Mouse (Mus musculus): ENCODE data around the gene Tspan9. TPM values are rescaled to one million over a fixed set of nuclear protein-coding genes. Genes with fewer than 3 reads are reported as not detected.

Tspan9 gene
- total RNA-seq, 2 experiments from 2014 or later: 53.0 to 57.6 TPM

GRCm38 (mm10) chr6:128015304-128015703, 128.1 kb downstream of the Tspan9 start:
- no peak overlapping the region for H3K27ac ChIP-seq

GRCm38 (mm10) chr6:128011781-128012180, 131.6 kb downstream of the Tspan9 start:
- TF ChIP-seq CTCF (IDR thresholded peaks at IDR 0.05): no peak
- intact Hi-C loops (cut with DNase I): no loop called here
- Histone ChIP-seq H3K27ac (no peak overlapping the region), H3K4me3 (no peak overlapping the region)
- no peak for DNase-seq (ENCODE audit: extremely low spot score in 1 of 2, low spot score in 2 of 2)

More at GRCm38 (mm10) chr6:128015304-128015703, 128.1 kb downstream of the Tspan9 start:
- no peak for DNase-seq (ENCODE audit: extremely low spot score in 1 of 2, low spot score in 2 of 2)
- no peak overlapping the region for H3K4me3 ChIP-seq
- no peak for TF ChIP-seq CTCF (IDR thresholded peaks at IDR 0.05)
- intact Hi-C loops (cut with DNase I): no loop called here

- TF ChIP-seq CTCF (IDR thresholded peaks at IDR 0.05): no peak
These were observed 132.3 kb downstream of the Tspan9 start for GRCm38 (mm10) chr6:128011071-128011477.

GRCm38 (mm10) chr6:128010135-128010971, 133.0 kb downstream of the Tspan9 start:
- H3K27ac ChIP-seq: peak overlapping the region; percentile 71
- no peak for DNase-seq (ENCODE audit: extremely low spot score in 1 of 2, low spot score in 2 of 2)
- intact Hi-C loops (cut with DNase I): no loop called here

More at GRCm38 (mm10) chr6:128011071-128011477, 132.3 kb downstream of the Tspan9 start:
- Histone ChIP-seq H3K27ac (peak overlapping the region; percentile 71), H3K4me3 (no peak overlapping the region)
- intact Hi-C loops (cut with DNase I): no loop called here
- peak in 1 of 2 experiments; percentile 67 for DNase-seq (ENCODE audit: extremely low spot score in 1 of 2, low spot score in 2 of 2)

GRCm38 (mm10) chr6:128007982-128008562, 135.3 kb downstream of the Tspan9 start:
- intact Hi-C loops (cut with DNase I): no loop called here
- Histone ChIP-seq H3K27ac (peak overlapping the region; percentile 40), H3K4me3 (no peak overlapping the region)
- DNase-seq (ENCODE audit: extremely low spot score in 1 of 2, low spot score in 2 of 2): no peak
- TF ChIP-seq CTCF (IDR thresholded peaks at IDR 0.05): no peak

More at GRCm38 (mm10) chr6:128010135-128010971, 133.0 kb downstream of the Tspan9 start:
- no peak overlapping the region for H3K4me3 ChIP-seq
- no peak for TF ChIP-seq CTCF (IDR thresholded peaks at IDR 0.05)

- no peak for TF ChIP-seq CTCF (IDR thresholded peaks at IDR 0.05)
- peak overlapping the region; percentile 40; the same call in 1 of the 2 replicates for H3K27ac ChIP-seq
- intact Hi-C loops (cut with DNase I): no loop called here
- H3K4me3 ChIP-seq: no peak overlapping the region
- peak in 1 of 2 experiments; percentile 52 for DNase-seq (ENCODE audit: extremely low spot score in 1 of 2, low spot score in 2 of 2)
These were observed 136.1 kb downstream of the Tspan9 start for GRCm38 (mm10) chr6:128007241-128007701.

- no peak for TF ChIP-seq CTCF (IDR thresholded peaks at IDR 0.05)
- Histone ChIP-seq H3K27ac (no peak overlapping the region), H3K4me3 (no peak overlapping the region)
- no peak for DNase-seq (ENCODE audit: extremely low spot score in 1 of 2, low spot score in 2 of 2)
- intact Hi-C loops (cut with DNase I): no loop called here
These were observed 137.2 kb downstream of the Tspan9 start for GRCm38 (mm10) chr6:128006156-128006555.

GRCm38 (mm10) chr6:128004544-128004943, 138.8 kb downstream of the Tspan9 start:
- no peak overlapping the region for H3K27ac ChIP-seq
- no peak for DNase-seq (ENCODE audit: extremely low spot score in 1 of 2, low spot score in 2 of 2)
- no peak overlapping the region for H3K4me3 ChIP-seq
- TF ChIP-seq CTCF (IDR thresholded peaks at IDR 0.05): no peak
- intact Hi-C loops (cut with DNase I): no loop called here

GRCm38 (mm10) chr6:128003542-128003941, 139.9 kb downstream of the Tspan9 start:
- DNase-seq (ENCODE audit: extremely low spot score in 1 of 2, low spot score in 2 of 2): no peak
- intact Hi-C loops (cut with DNase I): no loop called here
- H3K4me3 ChIP-seq: no peak overlapping the region
- no peak overlapping the region for H3K27ac ChIP-seq
- TF ChIP-seq CTCF (IDR thresholded peaks at IDR 0.05): no peak

GRCm38 (mm10) chr6:128002667-128003066, 140.7 kb downstream of the Tspan9 start:
- intact Hi-C loops (cut with DNase I): no loop called here
- no peak overlapping the region for H3K4me3 ChIP-seq
- H3K27ac ChIP-seq: no peak overlapping the region
- TF ChIP-seq CTCF (IDR thresholded peaks at IDR 0.05): no peak
- no peak for DNase-seq (ENCODE audit: extremely low spot score in 1 of 2, low spot score in 2 of 2)

- no peak for TF ChIP-seq CTCF (IDR thresholded peaks at IDR 0.05)
- Histone ChIP-seq H3K27ac (no peak overlapping the region), H3K4me3 (no peak overlapping the region)
- intact Hi-C loops (cut with DNase I): no loop called here
- no peak for DNase-seq (ENCODE audit: extremely low spot score in 1 of 2, low spot score in 2 of 2)
These were observed 141.3 kb downstream of the Tspan9 start for GRCm38 (mm10) chr6:128002104-128002503.

- H3K4me3 ChIP-seq: no peak overlapping the region
- DNase-seq (ENCODE audit: extremely low spot score in 1 of 2, low spot score in 2 of 2): no peak
- TF ChIP-seq CTCF (IDR thresholded peaks at IDR 0.05): no peak
- intact Hi-C loops (cut with DNase I): no loop called here
- H3K27ac ChIP-seq: no peak overlapping the region
These were observed 141.8 kb downstream of the Tspan9 start for GRCm38 (mm10) chr6:128001587-128001986.

Measured in left cerebral cortex, adult 2 months (tissue).